Mouse (Mus musculus) macrophage (primary cell): ENCODE data around the gene Srpr. TPM values are rescaled to one million over a fixed set of nuclear protein-coding genes. Genes with fewer than 3 reads are reported as not detected.
A peak's percentile ranks its signal among the peaks of the same experiment; 100 is the strongest.

Experiments
- H3K27ac ChIP-seq: fragments of 350-480 bp; formaldehyde crosslinking; 2 replicates; pipeline ENCODE4 v1.9.0; 2021
- H3K36me3 ChIP-seq: fragments of 350-480 bp; formaldehyde crosslinking; 2 replicates; pipeline ENCODE4 v1.9.0; 2021; ENCODE audit errors: inconsistent target
- H3K4me3 ChIP-seq: fragments of 350-480 bp; formaldehyde crosslinking; 2 replicates; pipeline ENCODE4 v1.9.0; 2021; ENCODE audit errors: inconsistent target
- H3K79me2 ChIP-seq: fragments of 350-480 bp; formaldehyde crosslinking; 2 replicates; pipeline ENCODE4 v1.9.0; 2021; ENCODE audit errors: inconsistent target
- WGBS: methylation state at CpG from one replicate; pipeline ENCODE4 v1.1.7; 2026; ENCODE audit warnings: inconsistent platforms; ENCODE audit not compliant: missing documents; 5-methylcytosine and 5-hydroxymethylcytosine counted together
- polyA plus RNA-seq: library from polyadenylated mRNA; stranded (reverse); fragments of 250-400 nt; gene quantifications from 3 replicates; pipeline ENCODE4 v1.2.4, GENCODE M21; 2018; ENCODE audit warnings: inconsistent platforms

The Srpr gene
- polyA plus RNA-seq, 1 experiment from 2014 or later: 178 TPM

GRCm38 (mm10) chr9:35263431-35263830 lies 63.5 kb downstream of the Srpr start:
- no peaks in the 10 kb centered on the region for H3K36me3 ChIP-seq
- H3K4me3 ChIP-seq: no peak overlapping the region
- WGBS: 89% methylated on average over 2 of the region's 2 CpGs
- H3K79me2 ChIP-seq: peaks cover 84% of the 10 kb centered on the region
- no peak overlapping the region for H3K27ac ChIP-seq

- Histone ChIP-seq H3K36me3 (no peaks in the 10 kb centered on the region), H3K4me3 (no peak overlapping the region), H3K79me2 (peaks cover 73% of the 10 kb centered on the region), H3K27ac (no peak overlapping the region)
- WGBS: 32% methylated on average over 3 of the region's 3 CpGs
These were observed 64.5 kb downstream of the Srpr start for GRCm38 (mm10) chr9:35264509-35264908.

- WGBS: under 1% methylated on average over 52 of the region's 62 CpGs
- peaks cover 50% of the 10 kb centered on the region for H3K79me2 ChIP-seq
- H3K27ac ChIP-seq: peak within 1 kb of the TSS; percentile 66
- peak within 1 kb of the TSS; percentile 96 for H3K4me3 ChIP-seq
- peaks cover 7% of the 10 kb centered on the region for H3K36me3 ChIP-seq
These were observed 67.4 kb downstream of the Srpr start, which contains the start of the genes Fam118b and Rpusd4 for GRCm38 (mm10) chr9:35267146-35267975. Fam118b (minus strand) TSS chr9:35267805. Rpusd4 (plus strand) TSS chr9:35267865.

- peak overlapping the region; percentile 66 for H3K27ac ChIP-seq
- 3% methylated on average over 21 of the region's 21 CpGs for WGBS
- peak overlapping the region; percentile 96 for H3K4me3 ChIP-seq
- H3K36me3 ChIP-seq: peaks cover 14% of the 10 kb centered on the region
- peaks cover 43% of the 10 kb centered on the region for H3K79me2 ChIP-seq
These were observed 68.2 kb downstream of the Srpr start for GRCm38 (mm10) chr9:35267976-35268715.

GRCm38 (mm10) chr9:35277855-35278365 lies 77.9 kb downstream of the Srpr start:
- Histone ChIP-seq H3K79me2 (no peaks in the 10 kb centered on the region), H3K4me3 (no peak overlapping the region), H3K27ac (peak overlapping the region; percentile 34), H3K36me3 (peaks cover 32% of the 10 kb centered on the region)
- 61% methylated on average over 3 of the region's 3 CpGs for WGBS

GRCm38 (mm10) chr9:35278451-35278850 lies 78.5 kb downstream of the Srpr start:
- H3K4me3 ChIP-seq: no peak overlapping the region
- peak overlapping the region; percentile 34 for H3K27ac ChIP-seq
- H3K79me2 ChIP-seq: no peaks in the 10 kb centered on the region
- WGBS: 64% methylated on average over 4 of the region's 4 CpGs
- peaks cover 26% of the 10 kb centered on the region for H3K36me3 ChIP-seq

GRCm38 (mm10) chr9:35282006-35282850 lies 82.3 kb downstream of the Srpr start:
- WGBS: 26% methylated on average over 5 of the region's 5 CpGs
- H3K4me3 ChIP-seq: no peak overlapping the region
- H3K79me2 ChIP-seq: no peaks in the 10 kb centered on the region
- H3K27ac ChIP-seq: no peak overlapping the region
- no peaks in the 10 kb centered on the region for H3K36me3 ChIP-seq

- H3K36me3 ChIP-seq: no peaks in the 10 kb centered on the region
- 84% methylated on average over 5 of the region's 5 CpGs for WGBS
- H3K4me3 ChIP-seq: no peak overlapping the region
- no peaks in the 10 kb centered on the region for H3K79me2 ChIP-seq
- H3K27ac ChIP-seq: no peak overlapping the region
These were observed 82.9 kb downstream of the Srpr start for GRCm38 (mm10) chr9:35282851-35283200.

- 89% methylated on average over 13 of the region's 13 CpGs for WGBS
- H3K27ac ChIP-seq: no peak overlapping the region
- no peak overlapping the region for H3K4me3 ChIP-seq
- no peaks in the 10 kb centered on the region for H3K36me3 ChIP-seq
- H3K79me2 ChIP-seq: no peaks in the 10 kb centered on the region
These were observed 83.6 kb downstream of the Srpr start for GRCm38 (mm10) chr9:35283415-35284069.

- WGBS: 93% methylated on average over 4 of the region's 4 CpGs
- no peak overlapping the region for H3K27ac ChIP-seq
- no peaks in the 10 kb centered on the region for H3K79me2 ChIP-seq
- H3K36me3 ChIP-seq: no peaks in the 10 kb centered on the region
- H3K4me3 ChIP-seq: no peak overlapping the region
These were observed 84.4 kb downstream of the Srpr start for GRCm38 (mm10) chr9:35284351-35284750.

- 86% methylated on average over 3 of the region's 3 CpGs for WGBS
These were observed 86.4 kb downstream of the Srpr start for GRCm38 (mm10) chr9:35286351-35286750.

GRCm38 (mm10) chr9:35289992-35290391 lies 90.0 kb downstream of the Srpr start:
- WGBS: 80% methylated on average over 7 of the region's 7 CpGs
- no peak overlapping the region for H3K27ac ChIP-seq
- no peaks in the 10 kb centered on the region for H3K79me2 ChIP-seq
- H3K36me3 ChIP-seq: no peaks in the 10 kb centered on the region
- no peak overlapping the region for H3K4me3 ChIP-seq

More at GRCm38 (mm10) chr9:35286351-35286750, 86.4 kb downstream of the Srpr start:
- Histone ChIP-seq H3K4me3 (no peak overlapping the region), H3K27ac (no peak overlapping the region), H3K79me2 (no peaks in the 10 kb centered on the region), H3K36me3 (no peaks in the 10 kb centered on the region)

- WGBS: 93% methylated on average over 3 of the region's 3 CpGs
- no peaks in the 10 kb centered on the region for H3K36me3 ChIP-seq
- no peaks in the 10 kb centered on the region for H3K79me2 ChIP-seq
- no peak overlapping the region for H3K4me3 ChIP-seq
- no peak overlapping the region for H3K27ac ChIP-seq
These were observed 90.4 kb downstream of the Srpr start for GRCm38 (mm10) chr9:35290417-35290816.

- Histone ChIP-seq H3K27ac (no peak overlapping the region), H3K36me3 (no peaks in the 10 kb centered on the region), H3K79me2 (no peaks in the 10 kb centered on the region), H3K4me3 (no peak overlapping the region)
- 71% methylated on average over 2 of the region's 4 CpGs for WGBS
These were observed 90.9 kb downstream of the Srpr start for GRCm38 (mm10) chr9:35290916-35291315.
